Mouse (Mus musculus): ENCODE results near the gene Itga10.
"Not testable (repeated sequence)": the region's sequence is repeated elsewhere in the genome, so short reads cannot be mapped to it uniquely, and the experiment has no call there.

Gene Itga10

GRCm38 (mm10) chr3:96645018-96645649 lies at the start of gene Itga10:
Gene Itga10 (plus strand): TSS chr3:96645584.
- in situ Hi-C loops (cut with MboI; ENCODE audit: unreplicated experiment in 2 of 2) = loop anchor here (5.0 to 25.0 kb wide), 2 partner anchors 57 to 358 kb away; partner anchors contain the start of gene Fcgr1 (in 2 of the 2)

GRCm38 (mm10) chr3:96595661-96596060 lies 49.7 kb upstream of the Itga10 start:
- in situ Hi-C loops (cut with MboI; ENCODE audit: unreplicated experiment in 2 of 2) = no loop called here

GRCm38 (mm10) chr3:96596228-96596707 lies 49.1 kb upstream of the Itga10 start, which contains the start of gene Ankrd34a:
Gene Ankrd34a (plus strand): TSS chr3:96596636.
- in situ Hi-C loops (cut with MboI; ENCODE audit: unreplicated experiment in 2 of 2) = no loop called here

GRCm38 (mm10) chr3:96596855-96597254 lies 48.5 kb upstream of the Itga10 start:
- in situ Hi-C loops (cut with MboI; ENCODE audit: unreplicated experiment in 2 of 2) = no loop called here

- in situ Hi-C loops (cut with MboI; ENCODE audit: unreplicated experiment in 2 of 2) = no loop called here
Measured at GRCm38 (mm10) chr3:96597435-96597891, 47.9 kb upstream of the Itga10 start.

GRCm38 (mm10) chr3:96598156-96599068 lies 47.0 kb upstream of the Itga10 start:
- in situ Hi-C loops (cut with MboI; ENCODE audit: unreplicated experiment in 2 of 2) = no loop called here

GRCm38 (mm10) chr3:96599069-96599393 lies 46.4 kb upstream of the Itga10 start:
- in situ Hi-C loops (cut with MboI; ENCODE audit: unreplicated experiment in 2 of 2) = no loop called here

GRCm38 (mm10) chr3:96599411-96599810 lies 46.0 kb upstream of the Itga10 start:
- in situ Hi-C loops (cut with MboI; ENCODE audit: unreplicated experiment in 2 of 2) = no loop called here

- in situ Hi-C loops (cut with MboI; ENCODE audit: unreplicated experiment in 2 of 2) = no loop called here
Measured at GRCm38 (mm10) chr3:96600639-96601250, 44.6 kb upstream of the Itga10 start, which contains the start of gene Lix1l. Gene Lix1l (plus strand): TSS chr3:96601149.

- in situ Hi-C loops (cut with MboI; ENCODE audit: unreplicated experiment in 2 of 2) = no loop called here
Measured at GRCm38 (mm10) chr3:96601251-96601787, 44.1 kb upstream of the Itga10 start.

- in situ Hi-C loops (cut with MboI; ENCODE audit: unreplicated experiment in 2 of 2) = no loop called here
Measured at GRCm38 (mm10) chr3:96601941-96602703, 43.3 kb upstream of the Itga10 start.

GRCm38 (mm10) chr3:96602704-96603084 lies 42.7 kb upstream of the Itga10 start:
- in situ Hi-C loops (cut with MboI; ENCODE audit: unreplicated experiment in 2 of 2) = no loop called here

GRCm38 (mm10) chr3:96603311-96603710 lies 42.1 kb upstream of the Itga10 start:
- in situ Hi-C loops (cut with MboI; ENCODE audit: unreplicated experiment in 2 of 2) = no loop called here

- in situ Hi-C loops (cut with MboI; ENCODE audit: unreplicated experiment in 2 of 2) = not testable (repeated sequence)
Measured at GRCm38 (mm10) chr3:96606007-96606406, 39.4 kb upstream of the Itga10 start.

GRCm38 (mm10) chr3:96606618-96607017 lies 38.8 kb upstream of the Itga10 start:
- in situ Hi-C loops (cut with MboI; ENCODE audit: unreplicated experiment in 2 of 2) = no loop called here

GRCm38 (mm10) chr3:96617941-96618340 lies 27.4 kb upstream of the Itga10 start:
- in situ Hi-C loops (cut with MboI; ENCODE audit: unreplicated experiment in 2 of 2) = no loop called here

- in situ Hi-C loops (cut with MboI; ENCODE audit: unreplicated experiment in 2 of 2) = no loop called here
Measured at GRCm38 (mm10) chr3:96623201-96623600, 22.2 kb upstream of the Itga10 start.

- in situ Hi-C loops (cut with MboI; ENCODE audit: unreplicated experiment in 2 of 2) = loop anchor here (5.0 to 25.0 kb wide), 2 partner anchors 48 to 343 kb away; partner anchors contain the start of gene Fcgr1 (in 2 of the 2)
Measured at GRCm38 (mm10) chr3:96629729-96630600, 15.4 kb upstream of the Itga10 start, which contains the start of gene Rbm8a. Gene Rbm8a (plus strand): TSS chr3:96629933.

- in situ Hi-C loops (cut with MboI; ENCODE audit: unreplicated experiment in 2 of 2) = loop anchor here (5.0 to 25.0 kb wide), 2 partner anchors 50 to 345 kb away; partner anchors contain the start of gene Fcgr1 (in 2 of the 2)
Measured at GRCm38 (mm10) chr3:96632058-96632457, 13.3 kb upstream of the Itga10 start.

Data from v-Abl transformed pro-B cells (cell line).